Mouse (Mus musculus): Measurements from ENCODE around the gene Gm2056.
"Not testable (repeated sequence)": the region's sequence is repeated elsewhere in the genome, so short reads cannot be mapped to it uniquely, and the experiment has no call there.

Gm2056 gene

DNA sequence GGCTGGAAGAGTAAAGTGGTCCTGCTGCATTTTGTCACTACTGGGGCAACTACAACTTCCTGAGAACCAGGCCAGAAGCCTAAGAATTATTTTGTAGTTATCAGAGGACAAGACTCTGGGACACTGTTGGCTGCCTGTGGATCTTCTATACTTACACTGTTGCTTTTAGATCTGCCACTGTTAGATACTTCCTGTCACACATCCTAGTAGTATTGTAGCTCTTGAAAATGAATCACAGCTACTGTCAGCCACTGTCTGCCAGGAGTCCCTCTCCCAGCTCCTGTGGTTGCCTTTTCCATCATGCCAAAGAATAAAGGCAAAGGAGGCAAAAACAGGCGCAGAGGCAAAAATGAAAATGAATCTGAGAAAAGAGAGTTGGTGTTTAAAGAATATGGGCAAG lies at the start of gene Gm2056:
TSS of gene Gm2056 (plus strand) at position 301 of the 400 bp plus-strand sequence.
- DNase-seq = not testable (repeated sequence)

DNA sequence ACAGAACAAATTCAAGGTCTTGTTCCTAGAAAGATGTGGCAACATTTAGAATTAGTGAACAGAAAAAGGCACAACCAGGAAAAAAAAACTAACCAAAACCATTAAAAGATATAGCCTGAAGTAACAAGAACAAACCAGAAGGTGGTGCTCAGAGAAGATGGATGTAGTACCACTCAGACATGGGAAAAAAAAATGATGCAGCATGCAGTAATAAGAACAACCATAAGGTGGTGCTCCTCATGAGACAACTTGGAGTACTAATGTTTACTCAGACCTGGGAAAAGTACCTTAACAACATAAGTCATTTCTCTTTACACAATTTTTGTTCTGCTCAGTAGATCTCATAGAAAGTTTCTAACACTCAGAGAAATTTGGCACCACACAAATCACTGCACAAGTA lies 42.8 kb upstream of the Gm2056 start:
- not testable (repeated sequence) for DNase-seq

GRCm38 (mm10) chr12:88004118-88004517 lies 22.7 kb upstream of the Gm2056 start:
- DNase-seq = not testable (repeated sequence)

DNA sequence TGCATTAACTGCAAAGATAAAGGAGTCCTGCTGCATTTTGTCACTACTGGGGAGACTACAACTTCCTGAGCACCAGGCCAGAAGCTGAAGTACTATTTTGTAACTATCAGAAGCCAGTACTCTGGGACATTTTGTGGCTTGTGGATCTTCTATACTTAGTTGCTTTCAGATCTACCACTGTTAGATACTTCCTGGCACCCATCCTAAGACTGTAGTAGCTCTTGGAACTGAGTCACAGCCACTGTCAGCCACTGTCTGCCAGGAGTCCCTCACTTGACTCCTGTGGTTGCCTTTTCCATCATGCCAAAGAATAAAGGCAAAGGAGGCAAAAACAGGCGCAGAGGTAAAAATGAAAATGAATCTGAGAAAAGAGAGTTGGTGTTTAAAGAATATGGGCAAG lies 15.3 kb upstream of the Gm2056 start, which contains the start of gene Gm2075:
TSS of gene Gm2075 (plus strand) at position 301 of the 400 bp plus-strand sequence.
- DNase-seq = not testable (repeated sequence)

- not testable (repeated sequence) for DNase-seq
Observed at GRCm38 (mm10) chr12:88018671-88019070, 8.1 kb upstream of the Gm2056 start, which contains the start of gene Gm6803. Gene Gm6803 (minus strand): TSS chr12:88018771.

DNA sequence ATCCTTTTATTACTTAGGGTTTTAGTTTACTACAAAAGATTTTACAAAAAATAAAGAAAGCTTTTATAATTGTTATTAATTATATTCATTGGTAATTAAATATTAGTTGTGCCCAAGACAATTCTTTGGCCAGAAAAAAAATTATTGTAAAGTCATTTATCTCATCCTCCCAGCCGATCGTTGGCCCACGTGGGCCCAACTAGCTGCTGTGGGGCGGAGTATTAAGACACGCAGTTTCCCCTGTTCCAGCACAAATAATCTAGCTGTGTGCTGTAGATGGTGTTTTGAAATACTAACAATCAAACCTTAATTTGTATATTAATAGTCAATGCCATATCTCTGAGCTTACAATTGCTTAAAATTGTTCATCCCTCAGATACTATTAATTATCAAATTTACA lies 5.4 kb downstream of the Gm2056 start:
- not testable (repeated sequence) for DNase-seq

- DNase-seq = not testable (repeated sequence)
Observed at GRCm38 (mm10) chr12:88039062-88039461, 12.3 kb downstream of the Gm2056 start.

DNA sequence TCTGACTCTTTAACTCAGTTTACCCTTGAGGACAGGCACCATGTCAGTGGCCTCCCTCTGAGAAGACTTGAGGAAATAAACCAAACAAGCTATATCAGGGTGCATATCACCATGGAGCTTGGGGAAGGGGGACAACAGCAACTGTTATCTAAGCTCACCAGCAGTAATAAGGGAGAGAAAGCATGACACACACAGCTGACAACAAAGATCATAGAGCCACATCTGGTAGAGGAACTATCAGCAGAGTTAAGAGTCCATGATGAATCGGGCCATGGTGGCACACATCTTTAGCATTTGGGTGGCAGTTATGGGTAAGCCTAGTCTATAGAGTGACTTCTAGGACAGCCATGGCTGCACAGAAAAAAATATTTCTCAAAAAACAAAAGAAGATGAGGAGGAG lies 12.9 kb downstream of the Gm2056 start:
- DNase-seq = not testable (repeated sequence)

DNA sequence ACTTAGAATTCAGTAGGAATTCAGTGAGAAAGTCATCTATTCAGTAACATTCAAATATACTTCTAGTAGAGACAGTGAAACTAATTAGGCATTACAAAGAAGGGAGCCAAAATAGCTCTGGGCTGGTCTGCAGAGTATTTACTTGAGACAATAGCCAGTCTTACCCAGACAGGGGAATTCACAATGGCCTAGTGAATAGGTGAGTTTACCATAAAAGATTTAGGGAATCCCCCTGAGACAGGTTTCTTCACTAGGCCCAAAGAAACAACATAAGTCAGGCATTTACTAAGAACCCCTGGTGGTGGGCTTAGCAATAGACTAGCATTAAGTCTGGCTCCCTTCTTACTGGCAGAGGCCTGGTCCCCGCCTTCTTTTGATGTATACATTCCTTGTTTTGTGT lies 18.4 kb downstream of the Gm2056 start:
- not testable (repeated sequence) for DNase-seq
